Mouse (Mus musculus) forebrain, embryonic 12.5 days (tissue): Measurements from ENCODE around the gene Kcnk3. TPM values are rescaled to one million over a fixed set of nuclear protein-coding genes. Genes with fewer than 3 reads are reported as not detected.

Source experiments
- ATAC-seq: fragments of 200-750 bp; cut with Nextera tagmentation; 2 replicates; pipeline ENCODE4 v1.8.0; 2017; ENCODE audit warnings: moderate TSS enrichment; ENCODE audit not compliant: low FRiP score
- H3K27ac ChIP-seq: fragments of 300-500 bp; sonication (generic); 2 replicates; pipeline ENCODE4 v1.5.1; 2016; ENCODE audit warnings: mild to moderate bottlenecking
- H3K27me3 ChIP-seq: fragments of 300-500 bp; sonication (generic); 2 replicates; pipeline ENCODE4 v1.6.1; 2016; ENCODE audit warnings: mild to moderate bottlenecking
- H3K36me3 ChIP-seq: fragments of 300-500 bp; sonication (generic); replicated peaks from 2 replicates; pipeline ENCODE4 v1.6.1; 2016; ENCODE audit warnings: mild to moderate bottlenecking
- H3K4me1 ChIP-seq: fragments of 300-500 bp; sonication (generic); 2 replicates; pipeline ENCODE4 v1.6.1; 2016
- H3K4me2 ChIP-seq: fragments of 300-500 bp; sonication (generic); 2 replicates; pipeline ENCODE4 v1.6.1; 2016; ENCODE audit warnings: mild to moderate bottlenecking, moderate library complexity
- H3K4me3 ChIP-seq: fragments of 300-500 bp; sonication (generic); replicated peaks from 2 replicates; pipeline ENCODE4 v1.5.1; 2016; ENCODE audit warnings: mild to moderate bottlenecking
- H3K9ac ChIP-seq: fragments of 300-500 bp; sonication (generic); 2 replicates; pipeline ENCODE4 v1.6.1; 2016; ENCODE audit warnings: mild to moderate bottlenecking
- H3K9me3 ChIP-seq: fragments of 300-500 bp; sonication (generic); 2 replicates; pipeline ENCODE4 v1.6.1; 2016
- WGBS: fragments of 180-500 bp; shearing (Covaris S2); methylation state at CpG from one replicate; pipeline ENCODE4 v1.1.7; 2016; 5-methylcytosine and 5-hydroxymethylcytosine counted together
- polyA plus RNA-seq: library from polyadenylated mRNA; unstranded; fragments of >200 nt; fragmentation: Nextera tagmentation; extraction: Ambion mirVana; gene quantifications from 2 replicates; pipeline ENCODE4 v1.2.1, GENCODE M21; 2016

Gene Kcnk3
- polyA plus RNA-seq, 1 experiment from 2014 or later = 0.54 TPM

DNA sequence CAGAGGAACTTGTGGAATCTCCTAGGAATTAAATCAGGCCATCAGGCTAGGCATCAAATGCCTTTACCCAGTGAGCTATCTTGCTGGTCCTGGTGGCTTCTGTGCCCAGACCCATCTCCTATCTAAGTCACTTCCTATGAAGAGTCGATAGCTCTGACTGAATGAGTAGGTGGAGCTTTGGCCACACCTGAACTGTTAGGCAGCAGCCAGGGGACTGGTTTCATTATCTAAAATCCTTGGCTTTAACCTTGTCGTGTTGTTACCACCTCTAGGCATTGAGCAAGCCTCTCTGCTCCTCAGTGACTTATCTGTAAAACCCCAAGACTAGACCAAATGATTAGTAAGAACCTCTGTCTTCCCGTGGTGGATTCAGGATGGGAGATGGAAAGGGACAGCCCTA is 29.4 kb downstream of the Kcnk3 start:
- Histone ChIP-seq H3K4me3 (no peak overlapping the region), H3K27me3 (peaks cover 39% of the 10 kb centered on the region), H3K4me1 (peaks cover 20% of the 10 kb centered on the region), H3K9ac (no peak overlapping the region), H3K4me2 (no peak overlapping the region), H3K27ac (no peak overlapping the region), H3K36me3 (no peaks in the 10 kb centered on the region), H3K9me3 (no peaks in the 10 kb centered on the region)
- no peak for ATAC-seq
- 32% methylated on average over 3 of the region's 3 CpGs for WGBS

DNA sequence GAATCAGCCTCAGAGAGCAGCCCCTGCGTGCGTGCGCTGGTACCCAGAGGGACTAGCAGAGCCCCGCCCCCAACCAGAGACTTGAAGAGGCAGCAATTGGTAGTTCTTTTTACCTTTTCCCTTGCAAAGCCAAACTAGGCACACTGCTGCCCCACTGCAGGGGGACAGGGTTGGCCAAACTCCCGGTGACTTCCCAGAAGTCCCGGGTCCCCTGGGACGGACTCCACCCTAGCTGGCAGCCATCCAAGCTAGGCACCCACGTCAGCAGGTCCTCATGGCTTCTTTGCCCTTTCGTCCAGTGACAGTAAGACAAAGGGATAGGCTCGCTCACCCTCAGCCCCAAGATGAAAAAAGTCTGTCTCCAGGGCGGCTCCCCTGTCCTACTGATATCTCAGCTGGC is 29.9 kb downstream of the Kcnk3 start:
- H3K4me2 ChIP-seq = no peak overlapping the region
- H3K9ac ChIP-seq = no peak overlapping the region
- H3K36me3 ChIP-seq = no peaks in the 10 kb centered on the region
- no peak overlapping the region for H3K27ac ChIP-seq
- peaks cover 25% of the 10 kb centered on the region for H3K4me1 ChIP-seq
- H3K9me3 ChIP-seq = no peaks in the 10 kb centered on the region
- H3K27me3 ChIP-seq = peaks cover 44% of the 10 kb centered on the region
- no peak for ATAC-seq
- WGBS = 31% methylated on average over 11 of the region's 11 CpGs
- H3K4me3 ChIP-seq = no peak overlapping the region

DNA sequence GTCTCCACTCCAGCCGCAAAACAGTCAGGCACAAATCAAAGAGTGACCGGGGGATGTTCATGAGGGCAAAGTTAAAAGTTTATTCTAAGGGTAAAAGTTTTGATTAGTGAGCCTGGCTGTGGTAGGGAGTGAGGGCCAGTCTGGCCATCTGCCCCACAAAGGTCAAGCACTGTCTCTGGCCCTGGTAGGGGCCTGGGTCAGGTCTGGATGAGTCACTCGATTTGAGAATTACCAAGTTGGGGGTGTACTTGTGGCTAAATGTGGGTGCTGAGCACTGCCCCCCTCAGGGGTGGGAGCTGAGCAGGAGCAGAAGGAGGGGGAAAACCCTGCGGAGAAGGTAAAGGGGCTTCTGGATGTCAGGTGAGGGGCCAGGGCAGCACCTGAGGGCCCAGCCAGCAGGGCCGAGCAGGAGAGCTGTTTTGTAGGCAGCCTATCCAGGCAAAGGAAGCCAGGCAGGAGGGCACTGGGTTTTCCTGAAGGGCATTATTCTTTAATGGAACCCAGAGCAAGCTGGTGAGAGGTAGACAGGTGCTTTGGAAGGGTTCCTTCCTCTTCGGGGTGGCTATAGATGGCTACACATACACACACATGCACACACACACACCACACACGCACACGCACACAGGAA is 30.5 kb downstream of the Kcnk3 start:
- H3K4me3 ChIP-seq = no peak overlapping the region
- peaks cover 48% of the 10 kb centered on the region for H3K27me3 ChIP-seq
- WGBS = 82% methylated on average over 8 of the region's 8 CpGs
- H3K9ac ChIP-seq = no peak overlapping the region
- H3K4me1 ChIP-seq = peaks cover 27% of the 10 kb centered on the region
- no peak overlapping the region for H3K27ac ChIP-seq
- no peaks in the 10 kb centered on the region for H3K36me3 ChIP-seq
- H3K4me2 ChIP-seq = no peak overlapping the region
- H3K9me3 ChIP-seq = no peaks in the 10 kb centered on the region
- ATAC-seq = no peak

DNA sequence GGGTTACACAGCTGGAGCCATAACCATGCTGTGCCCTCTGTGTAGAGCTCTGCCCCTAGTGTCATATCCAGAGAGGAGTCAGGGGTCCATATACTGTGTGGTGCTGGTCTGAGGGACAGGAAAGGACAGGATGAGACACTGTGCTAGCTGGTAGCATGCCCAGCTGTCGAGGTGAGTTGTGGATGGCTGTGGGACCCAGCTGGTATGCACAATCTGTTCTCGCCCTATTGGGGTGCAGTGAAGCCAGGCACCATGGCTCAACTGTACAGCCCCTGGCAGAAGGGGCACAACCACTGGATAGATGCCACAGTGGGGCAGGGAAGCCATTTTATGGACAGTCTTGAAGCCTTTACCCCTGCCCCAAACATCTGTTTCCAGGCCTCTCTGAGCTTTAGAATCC is 31.2 kb downstream of the Kcnk3 start:
- Histone ChIP-seq H3K9ac (no peak overlapping the region), H3K4me2 (no peak overlapping the region), H3K4me3 (no peak overlapping the region), H3K9me3 (no peaks in the 10 kb centered on the region), H3K27me3 (peaks cover 55% of the 10 kb centered on the region), H3K4me1 (peaks cover 25% of the 10 kb centered on the region), H3K27ac (no peak overlapping the region), H3K36me3 (no peaks in the 10 kb centered on the region)
- ATAC-seq = no peak
- WGBS = 84% methylated on average over 2 of the region's 2 CpGs

DNA sequence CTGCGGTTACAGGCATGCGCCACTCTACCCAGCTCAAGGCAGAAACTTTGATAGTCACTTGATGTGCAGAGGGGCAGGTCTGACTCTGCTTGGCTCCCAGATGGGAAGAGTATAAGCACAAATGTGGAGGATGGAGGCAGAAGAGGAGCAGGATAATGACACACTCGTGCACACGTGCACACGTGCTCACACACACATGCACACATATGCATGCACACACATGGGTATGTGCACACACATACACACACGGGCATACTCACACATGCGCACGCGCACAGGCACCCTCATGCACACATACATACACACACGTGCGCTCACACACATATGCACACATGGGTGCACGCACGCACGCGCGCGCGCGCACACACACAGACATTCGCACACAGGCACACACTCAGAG is 32.6 kb downstream of the Kcnk3 start:
- no peak overlapping the region for H3K27ac ChIP-seq
- 98% methylated on average over 20 of the region's 20 CpGs for WGBS
- H3K4me2 ChIP-seq = no peak overlapping the region
- H3K9me3 ChIP-seq = no peaks in the 10 kb centered on the region
- H3K4me1 ChIP-seq = peaks cover 24% of the 10 kb centered on the region
- no peak overlapping the region for H3K9ac ChIP-seq
- no peak for ATAC-seq
- no peak overlapping the region for H3K4me3 ChIP-seq
- peaks cover 61% of the 10 kb centered on the region for H3K27me3 ChIP-seq
- H3K36me3 ChIP-seq = no peaks in the 10 kb centered on the region

DNA sequence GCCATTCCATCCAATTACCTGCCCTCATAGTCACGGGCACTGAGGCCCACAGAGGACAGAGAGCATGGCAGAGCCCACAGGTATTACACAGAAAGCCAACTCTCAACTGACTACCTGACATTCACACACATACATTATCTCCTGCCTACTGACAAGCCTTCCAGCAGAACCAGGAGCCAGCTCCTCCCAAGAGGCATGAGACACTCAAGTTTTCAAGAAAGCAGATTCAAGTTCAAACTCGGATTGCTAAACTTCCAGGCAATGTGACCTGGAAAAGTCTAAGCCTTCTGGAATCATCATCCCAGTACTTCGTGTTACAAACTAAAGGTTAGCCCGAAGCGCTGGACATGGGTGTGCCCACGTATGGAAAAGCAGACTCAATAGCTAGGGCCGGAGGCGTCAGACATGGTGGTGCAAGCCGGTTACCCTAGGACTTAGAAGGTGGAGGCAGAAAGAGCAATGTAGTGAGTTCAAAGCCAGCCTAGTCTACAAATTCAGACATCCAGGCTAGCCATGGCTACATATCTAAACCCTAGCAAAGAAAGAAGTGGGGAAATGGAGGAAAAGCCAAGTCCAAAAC is 33.3 kb downstream of the Kcnk3 start:
- no peaks in the 10 kb centered on the region for H3K9me3 ChIP-seq
- H3K4me2 ChIP-seq = peak overlapping the region; percentile 83; the same call in 1 of the 2 replicates
- peaks cover 24% of the 10 kb centered on the region for H3K4me1 ChIP-seq
- WGBS = 92% methylated on average over 9 of the region's 9 CpGs
- H3K9ac ChIP-seq = no peak overlapping the region
- H3K36me3 ChIP-seq = no peaks in the 10 kb centered on the region
- no peak for ATAC-seq
- no peak overlapping the region for H3K4me3 ChIP-seq
- no peak overlapping the region for H3K27ac ChIP-seq
- peaks cover 61% of the 10 kb centered on the region for H3K27me3 ChIP-seq

DNA sequence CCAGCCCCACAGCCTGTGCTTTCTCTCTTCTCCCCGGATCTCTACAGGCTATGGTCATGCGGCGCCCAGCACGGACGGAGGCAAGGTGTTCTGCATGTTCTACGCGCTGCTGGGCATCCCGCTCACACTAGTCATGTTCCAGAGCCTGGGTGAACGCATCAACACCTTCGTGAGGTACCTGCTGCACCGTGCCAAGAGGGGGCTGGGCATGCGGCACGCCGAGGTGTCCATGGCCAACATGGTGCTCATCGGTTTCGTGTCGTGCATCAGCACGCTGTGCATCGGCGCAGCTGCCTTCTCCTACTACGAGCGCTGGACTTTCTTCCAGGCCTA is 33.8 kb downstream of the Kcnk3 start:
- peaks cover 61% of the 10 kb centered on the region for H3K27me3 ChIP-seq
- H3K4me1 ChIP-seq = peaks cover 24% of the 10 kb centered on the region
- H3K36me3 ChIP-seq = no peaks in the 10 kb centered on the region
- 49% methylated on average over 22 of the region's 22 CpGs for WGBS
- no peaks in the 10 kb centered on the region for H3K9me3 ChIP-seq
- H3K27ac ChIP-seq = no peak overlapping the region
- peak overlapping the region; percentile 83 for H3K4me2 ChIP-seq
- H3K9ac ChIP-seq = peak overlapping the region; percentile 55; the same call in 1 of the 2 replicates
- peak; percentile 45 for ATAC-seq
- peak overlapping the region; percentile 45 for H3K4me3 ChIP-seq

DNA sequence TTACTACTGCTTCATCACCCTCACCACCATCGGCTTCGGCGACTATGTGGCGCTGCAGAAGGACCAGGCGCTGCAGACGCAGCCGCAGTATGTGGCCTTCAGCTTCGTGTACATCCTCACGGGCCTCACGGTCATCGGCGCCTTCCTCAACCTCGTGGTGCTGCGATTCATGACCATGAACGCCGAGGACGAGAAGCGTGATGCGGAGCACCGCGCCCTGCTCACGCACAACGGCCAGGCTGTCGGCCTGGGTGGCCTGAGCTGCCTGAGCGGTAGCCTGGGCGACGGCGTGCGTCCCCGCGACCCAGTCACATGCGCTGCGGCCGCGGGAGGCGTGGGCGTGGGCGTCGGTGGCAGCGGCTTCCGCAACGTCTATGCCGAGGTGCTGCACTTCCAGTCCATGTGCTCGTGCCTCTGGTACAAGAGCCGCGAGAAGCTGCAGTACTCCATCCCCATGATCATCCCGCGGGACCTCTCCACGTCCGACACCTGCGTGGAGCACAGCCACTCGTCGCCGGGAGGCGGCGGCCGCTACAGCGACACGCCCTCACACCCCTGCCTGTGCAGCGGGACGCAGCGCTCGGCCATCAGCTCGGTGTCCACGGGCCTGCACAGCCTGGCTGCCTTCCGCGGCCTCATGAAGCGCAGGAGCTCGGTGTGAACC is 34.3 kb downstream of the Kcnk3 start:
- no peaks in the 10 kb centered on the region for H3K36me3 ChIP-seq
- 3% methylated on average over 69 of the region's 69 CpGs for WGBS
- H3K27me3 ChIP-seq = peaks cover 61% of the 10 kb centered on the region
- H3K9me3 ChIP-seq = no peaks in the 10 kb centered on the region
- peak overlapping the region; percentile 55 for H3K9ac ChIP-seq
- peaks cover 20% of the 10 kb centered on the region for H3K4me1 ChIP-seq
- peak overlapping the region; percentile 83 for H3K4me2 ChIP-seq
- peak overlapping the region; percentile 45 for H3K4me3 ChIP-seq
- no peak overlapping the region for H3K27ac ChIP-seq
- peak; percentile 74 for ATAC-seq

DNA sequence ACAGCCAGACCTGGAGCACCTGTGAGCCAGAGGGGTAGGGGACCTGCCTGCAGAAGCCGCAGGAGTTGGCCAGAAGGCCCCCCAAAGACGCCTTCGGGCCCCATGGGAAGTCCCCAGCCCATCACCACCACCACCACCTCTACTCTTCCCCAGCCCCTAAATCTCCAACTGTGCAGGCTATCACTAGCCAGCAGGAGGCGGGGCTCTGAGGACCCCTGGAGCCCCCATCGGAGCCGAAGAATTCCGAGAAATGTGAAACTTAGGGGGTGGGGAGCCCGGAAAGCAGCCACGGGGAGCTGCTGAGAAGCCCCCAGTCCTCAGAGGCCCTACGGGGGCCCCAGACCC is 34.8 kb downstream of the Kcnk3 start:
- Histone ChIP-seq H3K9me3 (no peaks in the 10 kb centered on the region), H3K36me3 (no peaks in the 10 kb centered on the region), H3K9ac (peak overlapping the region; percentile 55), H3K4me1 (peaks cover 15% of the 10 kb centered on the region), H3K27me3 (peaks cover 58% of the 10 kb centered on the region), H3K27ac (no peak overlapping the region), H3K4me2 (peak overlapping the region; percentile 83), H3K4me3 (peak overlapping the region; percentile 45)
- ATAC-seq = peak; percentile 51
- WGBS = 1% methylated on average over 10 of the region's 10 CpGs

DNA sequence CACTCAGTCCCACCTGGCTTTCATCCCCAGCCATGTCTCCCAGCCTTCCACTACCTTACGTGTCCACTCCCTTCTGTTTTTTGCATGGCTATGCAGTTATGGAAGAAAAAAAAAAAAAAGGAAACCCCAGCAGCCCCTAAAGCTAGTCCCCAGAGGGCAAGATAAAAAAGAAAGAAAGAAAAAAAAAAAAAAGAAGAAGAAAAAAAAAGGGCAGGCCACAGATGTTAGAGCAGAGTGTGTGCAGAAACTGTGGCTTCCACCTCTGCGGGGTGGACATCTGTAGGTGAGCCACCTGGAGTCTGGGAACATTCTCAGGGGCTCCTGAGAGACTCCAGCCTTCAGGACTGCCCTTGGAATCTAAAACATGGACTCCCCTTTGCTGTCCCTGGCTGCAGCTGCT is 35.4 kb downstream of the Kcnk3 start:
- no peak for ATAC-seq
- H3K36me3 ChIP-seq = no peaks in the 10 kb centered on the region
- 49% methylated on average over 2 of the region's 2 CpGs for WGBS
- H3K4me3 ChIP-seq = no peak overlapping the region
- peaks cover 55% of the 10 kb centered on the region for H3K27me3 ChIP-seq
- H3K4me1 ChIP-seq = peaks cover 14% of the 10 kb centered on the region
- H3K4me2 ChIP-seq = peak overlapping the region; percentile 83; the same call in 1 of the 2 replicates
- no peak overlapping the region for H3K9ac ChIP-seq
- no peaks in the 10 kb centered on the region for H3K9me3 ChIP-seq
- H3K27ac ChIP-seq = no peak overlapping the region

DNA sequence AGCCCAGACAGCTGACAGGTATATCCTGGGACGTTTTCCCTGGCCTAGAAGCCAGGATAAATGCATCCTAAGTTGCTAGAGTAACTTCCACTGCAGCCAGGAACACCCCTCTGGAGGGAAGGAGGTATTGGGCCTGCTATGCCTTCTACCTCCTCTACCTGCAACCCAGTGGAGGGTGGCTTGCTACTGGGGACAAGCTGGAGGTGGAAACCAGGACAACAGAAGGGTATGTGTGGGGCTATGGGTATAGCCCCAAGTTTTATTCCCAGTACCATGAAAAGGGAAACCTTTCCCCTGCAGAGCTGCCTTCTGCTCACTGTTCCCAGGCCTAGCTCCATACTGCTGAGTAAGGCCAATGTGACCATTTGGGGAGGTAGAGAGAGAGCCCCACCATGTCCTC is 36.3 kb downstream of the Kcnk3 start:
- H3K36me3 ChIP-seq = no peaks in the 10 kb centered on the region
- H3K27me3 ChIP-seq = peaks cover 47% of the 10 kb centered on the region
- no peak overlapping the region for H3K4me2 ChIP-seq
- H3K9me3 ChIP-seq = no peaks in the 10 kb centered on the region
- no peak overlapping the region for H3K27ac ChIP-seq
- peaks cover 14% of the 10 kb centered on the region for H3K4me1 ChIP-seq
- WGBS = 30% methylated on average over 1 of the region's 1 CpGs
- H3K9ac ChIP-seq = no peak overlapping the region
- no peak overlapping the region for H3K4me3 ChIP-seq
- no peak for ATAC-seq

DNA sequence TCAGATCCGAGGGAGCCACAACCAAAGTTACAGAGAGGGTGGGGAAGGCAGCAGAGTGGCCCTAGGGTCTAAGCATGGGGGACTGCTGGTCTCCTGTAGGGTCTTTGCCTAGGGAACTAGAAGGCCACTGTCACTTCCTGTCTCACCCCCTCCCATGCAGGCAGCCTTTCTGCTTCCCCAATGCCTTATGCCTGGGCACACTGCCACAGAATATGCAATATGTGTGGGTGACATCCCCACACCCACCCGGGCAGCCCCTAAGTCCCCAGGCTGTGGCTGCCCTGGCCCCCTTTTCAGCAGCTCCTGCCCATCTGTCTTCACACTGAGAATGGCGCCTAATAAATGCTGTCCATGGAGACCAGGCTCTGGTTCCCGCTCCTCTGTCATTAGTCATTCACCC is 36.9 kb downstream of the Kcnk3 start:
- no peak overlapping the region for H3K9ac ChIP-seq
- H3K4me3 ChIP-seq = no peak overlapping the region
- 59% methylated on average over 4 of the region's 4 CpGs for WGBS
- no peak overlapping the region for H3K27ac ChIP-seq
- ATAC-seq = no peak
- no peak overlapping the region for H3K4me2 ChIP-seq
- peaks cover 14% of the 10 kb centered on the region for H3K4me1 ChIP-seq
- no peaks in the 10 kb centered on the region for H3K36me3 ChIP-seq
- peaks cover 44% of the 10 kb centered on the region for H3K27me3 ChIP-seq
- no peaks in the 10 kb centered on the region for H3K9me3 ChIP-seq

DNA sequence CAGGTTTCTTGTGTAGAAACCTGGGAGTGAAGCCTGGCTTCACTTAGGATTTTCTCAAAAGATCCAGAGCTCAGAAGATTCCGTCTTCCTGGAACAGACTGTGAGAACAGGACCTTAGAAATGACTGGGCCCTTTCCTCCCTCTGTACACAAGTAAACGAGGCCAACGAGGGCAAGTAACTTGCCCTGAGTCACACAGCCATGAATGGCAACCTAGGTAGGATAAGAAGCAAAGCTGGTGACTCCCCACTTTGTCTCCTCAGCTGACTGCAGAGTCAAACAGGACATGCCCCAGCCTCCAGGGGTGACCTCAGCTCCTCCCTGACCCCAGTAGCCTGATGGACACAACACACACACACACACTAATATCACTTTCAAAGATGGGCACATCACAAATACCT is 37.4 kb downstream of the Kcnk3 start:
- no peak overlapping the region for H3K4me3 ChIP-seq
- no peaks in the 10 kb centered on the region for H3K9me3 ChIP-seq
- WGBS = 75% methylated on average over 3 of the region's 3 CpGs
- H3K4me1 ChIP-seq = peaks cover 14% of the 10 kb centered on the region
- H3K4me2 ChIP-seq = no peak overlapping the region
- H3K36me3 ChIP-seq = no peaks in the 10 kb centered on the region
- no peak overlapping the region for H3K9ac ChIP-seq
- H3K27me3 ChIP-seq = peaks cover 42% of the 10 kb centered on the region
- H3K27ac ChIP-seq = no peak overlapping the region
- ATAC-seq = no peak
